Mouse (Mus musculus): ENCODE measurements around the gene Tgif2.
A peak's percentile ranks its signal among the peaks of the same experiment; 100 is the strongest.
"Not testable (repeated sequence)": the region's sequence is repeated elsewhere in the genome, so short reads cannot be mapped to it uniquely, and the experiment has no call there.

Tgif2 gene

GRCm38 (mm10) chr2:156874760-156875510 lies 35.1 kb downstream of the Tgif2 start:
- no peak for DNase-seq (ENCODE audit: low spot score in 2 of 2)

- DNase-seq (ENCODE audit: low spot score in 2 of 2) = peak in 1 of 2 experiments; percentile 46
Observed at GRCm38 (mm10) chr2:156877726-156878125, 37.9 kb downstream of the Tgif2 start.

GRCm38 (mm10) chr2:156879541-156879940 lies 39.7 kb downstream of the Tgif2 start:
- DNase-seq (ENCODE audit: low spot score in 2 of 2) = no peak

- peak; percentile 40 to 68 for DNase-seq (ENCODE audit: low spot score in 2 of 2)
Observed at GRCm38 (mm10) chr2:156882431-156883001, 42.7 kb downstream of the Tgif2 start.

GRCm38 (mm10) chr2:156884396-156885211 lies 44.8 kb downstream of the Tgif2 start:
- DNase-seq (ENCODE audit: low spot score in 2 of 2) = no peak

- not testable (repeated sequence) for DNase-seq (ENCODE audit: low spot score in 2 of 2)
Observed at GRCm38 (mm10) chr2:156885666-156886065, 45.9 kb downstream of the Tgif2 start.

GRCm38 (mm10) chr2:156886084-156886631 lies 46.4 kb downstream of the Tgif2 start:
- DNase-seq (ENCODE audit: low spot score in 2 of 2) = no peak

- no peak for DNase-seq (ENCODE audit: low spot score in 2 of 2)
Observed at GRCm38 (mm10) chr2:156887017-156887416, 47.2 kb downstream of the Tgif2 start, which contains the start of gene Sla2. TSS of gene Sla2 (minus strand) at chr2:156887192.

GRCm38 (mm10) chr2:156888490-156888889 lies 48.7 kb downstream of the Tgif2 start:
- no peak for DNase-seq (ENCODE audit: low spot score in 2 of 2)

GRCm38 (mm10) chr2:156892240-156892639 lies 52.4 kb downstream of the Tgif2 start:
- no peak for DNase-seq (ENCODE audit: low spot score in 2 of 2)

GRCm38 (mm10) chr2:156892821-156893220 lies 53.0 kb downstream of the Tgif2 start:
- DNase-seq (ENCODE audit: low spot score in 2 of 2) = no peak

- DNase-seq (ENCODE audit: low spot score in 2 of 2) = peak in 1 of 2 experiments; percentile 51
Observed at GRCm38 (mm10) chr2:156894496-156895265, 54.9 kb downstream of the Tgif2 start.

- DNase-seq (ENCODE audit: low spot score in 2 of 2) = peak in 1 of 2 experiments; percentile 55
Observed at GRCm38 (mm10) chr2:156896384-156896914, 56.6 kb downstream of the Tgif2 start.

GRCm38 (mm10) chr2:156897034-156897433 lies 57.2 kb downstream of the Tgif2 start:
- no peak for DNase-seq (ENCODE audit: low spot score in 2 of 2)

- DNase-seq (ENCODE audit: low spot score in 2 of 2) = peak in 1 of 2 experiments; percentile 38
Observed at GRCm38 (mm10) chr2:156898374-156898773, 58.6 kb downstream of the Tgif2 start.

- peak in 1 of 2 experiments; percentile 40 for DNase-seq (ENCODE audit: low spot score in 2 of 2)
Observed at GRCm38 (mm10) chr2:156899184-156899583, 59.4 kb downstream of the Tgif2 start.

- DNase-seq (ENCODE audit: low spot score in 2 of 2) = peak in 1 of 2 experiments; percentile 49
Observed at GRCm38 (mm10) chr2:156901344-156901743, 61.5 kb downstream of the Tgif2 start.

GRCm38 (mm10) chr2:156901883-156902282 lies 62.1 kb downstream of the Tgif2 start:
- DNase-seq (ENCODE audit: low spot score in 2 of 2) = no peak

- not testable (repeated sequence) for DNase-seq (ENCODE audit: low spot score in 2 of 2)
Observed at GRCm38 (mm10) chr2:156902411-156902810, 62.6 kb downstream of the Tgif2 start.

GRCm38 (mm10) chr2:156903367-156903766 lies 63.6 kb downstream of the Tgif2 start:
- DNase-seq (ENCODE audit: low spot score in 2 of 2) = no peak
